Mouse (Mus musculus): ENCODE measurements at regions not wholly inside any gene's neighbourhood (a gene's known extent, or its start where the extent isn't known, plus 50 kb on each side); places are given as distances from the start of the nearest gene placed in this dataset.

DNA sequence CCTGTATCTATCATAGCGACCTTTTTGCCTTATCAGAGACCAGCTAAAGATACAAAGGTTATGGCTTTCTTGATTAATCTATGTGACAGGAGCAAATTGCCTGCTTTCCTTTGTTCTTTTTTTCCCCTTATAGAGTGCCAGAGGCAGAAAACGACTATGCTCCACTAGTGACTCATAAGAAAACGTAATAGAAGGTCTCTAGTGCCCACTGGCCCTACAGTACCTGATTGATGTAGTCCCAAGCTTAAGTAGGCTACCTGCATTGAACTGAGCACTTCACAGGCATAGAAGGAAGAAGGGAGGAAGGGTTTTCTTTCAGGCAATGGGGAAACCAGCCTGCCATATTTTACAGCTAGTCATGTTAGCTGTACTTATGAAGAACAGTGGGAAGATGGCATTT is 116.0 kb upstream of the Tusc1 start:
- no peak for DNase-seq (ENCODE audit: low spot score in 2 of 2)

DNA sequence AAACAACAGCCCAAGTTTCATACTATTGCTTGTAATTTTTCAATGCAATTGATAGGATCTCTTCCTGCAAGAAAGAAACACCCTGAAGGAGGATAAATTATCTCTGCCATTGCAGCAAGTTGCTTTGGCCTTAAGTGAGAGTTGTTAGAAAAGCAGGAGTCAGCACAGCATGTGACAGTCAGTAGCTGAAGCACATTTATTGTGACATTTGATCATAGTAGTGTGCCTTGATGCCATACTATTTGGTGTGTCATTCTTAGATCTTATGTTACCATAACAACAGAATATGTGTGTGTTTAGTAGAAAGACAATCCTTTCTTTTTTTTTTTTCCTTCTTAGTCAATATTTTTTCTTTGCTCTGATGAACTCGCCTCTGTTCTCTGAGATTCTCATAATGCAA is 115.5 kb upstream of the Tusc1 start:
- no peak for DNase-seq (ENCODE audit: low spot score in 2 of 2)

DNA sequence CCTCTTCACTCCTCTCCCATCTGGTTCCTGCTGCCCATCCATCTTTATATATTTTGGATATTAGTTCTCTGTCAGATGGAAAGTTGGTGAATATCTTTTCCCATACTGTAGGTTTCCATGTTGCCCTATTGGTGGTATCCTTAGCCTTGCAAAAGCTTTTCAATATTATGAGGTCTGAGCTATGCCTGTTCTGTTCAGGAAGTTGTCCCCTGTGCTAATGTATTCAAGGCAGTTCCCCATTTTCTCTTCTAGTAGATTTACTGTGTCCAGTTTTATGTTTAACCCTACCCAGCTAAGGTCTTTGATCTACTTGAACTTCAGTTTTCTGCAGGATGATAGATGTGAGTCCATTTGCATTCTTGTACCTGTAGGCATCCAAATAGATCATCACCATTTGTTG is 109.4 kb upstream of the Tusc1 start:
- DNase-seq (ENCODE audit: low spot score in 2 of 2) = no peak

DNA sequence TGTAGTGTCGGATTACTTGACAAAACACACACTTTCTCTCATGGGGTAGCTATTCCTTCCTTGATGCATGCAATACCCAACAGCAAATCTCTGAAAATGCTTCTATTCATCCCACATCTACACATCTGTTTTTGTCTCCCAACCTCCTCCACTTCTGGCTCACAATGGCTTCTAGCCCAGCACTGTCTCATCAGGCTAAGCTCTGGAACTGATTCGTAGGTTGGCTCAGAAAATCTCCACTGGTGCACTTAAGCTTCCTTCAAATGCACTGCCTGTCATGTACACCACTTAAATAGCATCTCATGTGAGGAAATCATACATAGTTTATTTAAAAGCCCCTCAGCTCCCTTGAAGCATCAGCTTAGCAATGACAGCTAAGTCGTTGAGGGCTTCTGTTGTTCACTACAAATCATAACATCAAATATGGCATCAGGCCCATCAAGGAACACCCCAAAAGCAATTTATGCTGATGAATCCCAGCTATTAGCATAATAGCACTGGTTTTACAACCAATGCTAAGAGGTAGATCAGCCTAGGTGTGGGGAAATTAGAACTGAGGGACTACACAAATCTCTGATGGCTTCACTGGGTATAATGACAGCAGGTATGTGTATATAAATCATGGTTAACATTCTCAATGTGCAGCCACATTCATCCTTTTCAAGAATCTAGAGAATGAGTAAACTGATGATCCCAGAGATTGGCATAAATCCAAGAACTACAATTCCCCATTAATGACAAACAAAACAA is 103.5 kb upstream of the Tusc1 start:
- DNase-seq (ENCODE audit: low spot score in 2 of 2) = no peak

DNA sequence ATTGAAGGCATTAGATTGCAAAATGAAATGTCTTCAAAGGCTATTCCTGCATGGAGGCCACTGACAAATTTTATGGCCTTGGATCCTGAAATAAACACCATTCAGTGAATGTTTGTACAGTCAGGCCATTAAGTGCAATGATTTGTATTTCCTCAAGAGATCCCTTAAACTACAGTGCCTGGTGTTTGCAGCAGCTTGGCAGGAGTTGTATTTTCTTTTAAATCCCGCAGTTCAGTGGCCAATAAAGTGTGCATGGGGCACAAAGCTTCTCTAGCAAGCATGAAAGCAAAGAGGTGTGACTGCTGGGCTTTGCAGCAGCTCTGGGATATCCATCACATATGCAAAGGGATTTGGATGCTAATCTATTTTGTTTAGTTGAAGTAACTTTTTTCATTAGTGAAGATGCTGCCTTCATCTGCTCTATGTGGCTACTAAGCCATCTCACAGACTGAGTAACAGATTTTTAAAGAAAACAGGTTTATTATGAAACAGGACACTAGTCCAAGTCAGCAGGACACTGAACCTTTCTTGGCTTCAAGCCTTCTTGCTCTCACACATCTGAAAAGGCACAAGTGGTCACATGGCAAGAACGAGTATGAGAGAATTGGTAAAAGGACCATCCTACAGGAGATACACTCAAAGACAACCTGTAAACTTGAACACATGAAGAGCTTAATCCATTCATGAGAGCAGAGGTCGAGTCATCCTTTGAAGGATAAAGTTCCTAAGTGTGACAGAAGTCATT is 102.2 kb upstream of the Tusc1 start:
- DNase-seq (ENCODE audit: low spot score in 2 of 2) = no peak

DNA sequence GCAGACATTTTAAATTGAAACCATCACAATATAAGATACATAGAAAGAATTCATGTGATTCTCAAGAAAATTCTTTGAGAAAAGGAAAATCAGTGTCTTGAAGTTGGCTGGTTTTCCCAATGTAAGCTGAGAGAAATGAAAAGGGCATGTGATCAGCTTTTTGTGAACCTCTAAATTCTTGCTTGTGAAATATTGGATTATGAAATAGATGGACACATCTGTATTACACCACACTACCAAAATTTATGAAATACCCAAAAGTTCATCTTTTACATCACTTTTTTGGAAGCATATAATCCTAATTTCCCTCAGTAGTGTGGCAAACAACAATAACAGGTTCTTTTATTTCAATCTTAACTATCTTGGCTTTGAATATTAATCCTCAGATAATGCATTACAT is 77.4 kb upstream of the Tusc1 start:
- DNase-seq (ENCODE audit: low spot score in 2 of 2) = no peak

DNA sequence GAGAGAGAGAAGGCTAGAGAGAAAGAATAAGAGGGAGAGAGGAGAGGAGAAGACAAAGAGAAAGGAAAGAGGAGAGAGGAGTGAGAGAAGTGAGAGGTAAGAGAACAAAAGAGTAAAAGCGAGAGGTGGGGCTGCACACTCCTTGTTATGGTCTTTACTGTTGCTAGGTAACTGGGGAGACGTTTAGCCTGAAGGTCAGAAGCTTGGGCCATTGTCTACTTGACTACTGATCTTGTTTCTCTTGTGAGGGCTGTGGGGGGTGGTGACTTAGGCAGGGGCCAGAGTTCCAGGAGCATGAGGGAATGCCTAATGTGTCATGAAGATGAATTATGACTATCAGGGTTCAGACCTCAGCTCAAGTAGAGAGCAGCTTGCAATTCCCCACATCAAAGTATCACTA is 71.6 kb upstream of the Tusc1 start:
- DNase-seq (ENCODE audit: low spot score in 2 of 2) = no peak

DNA sequence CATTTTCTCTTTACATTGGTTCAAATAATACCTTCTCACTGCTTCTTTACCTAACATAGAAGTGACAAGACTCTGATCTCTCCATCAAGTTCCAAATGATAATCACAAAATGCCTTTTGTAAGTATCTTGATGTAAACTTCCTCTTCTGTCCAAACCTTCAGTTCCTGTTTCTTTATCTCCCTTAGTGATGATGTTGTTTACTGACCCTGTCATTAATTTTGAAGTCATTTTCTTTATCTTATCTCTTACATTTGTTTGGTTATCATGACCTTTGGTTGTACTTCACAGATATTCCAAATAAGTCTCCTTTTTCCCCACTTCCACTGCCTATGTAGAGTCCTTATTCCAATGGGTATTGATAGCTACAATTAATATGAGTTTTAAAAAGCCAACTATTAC is 65.3 kb upstream of the Tusc1 start:
- no peak for DNase-seq (ENCODE audit: low spot score in 2 of 2)

Data from frontal cortex, postnatal 25 days (tissue).